Mouse (Mus musculus): ENCODE data around the gene Chtop. TPM values are rescaled to one million over a fixed set of nuclear protein-coding genes. Genes with fewer than 3 reads are reported as not detected.

Gene Chtop
- 116 and 123 TPM in 2 replicates for polyA plus RNA-seq (2014; fragmentation: Nextera tagmentation; extraction: Ambion mirVana)

- Histone ChIP-seq H3K4me3 (ENCODE audit: low read depth, low read length) (peak within 1 kb of the TSS; percentile 95), H3K4me2 (ENCODE audit: low read depth, low read length) (peak within 1 kb of the TSS; percentile 83), H3K4me1 (ENCODE audit: control insufficient read depth, insufficient read depth, low read length) (peaks cover 23% of the 10 kb centered on the region), H3K27ac (ENCODE audit: low read depth, low read length) (peak within 1 kb of the TSS; percentile 93), H3K27me3 (ENCODE audit: control insufficient read depth, insufficient read depth, low read length) (peaks cover 2% of the 10 kb centered on the region; the same call in 1 of the 2 replicates), H3K9ac (replicated peaks; ENCODE audit: low read depth, low read length) (peak within 1 kb of the TSS; percentile 99), H3K36me3 (ENCODE audit: control insufficient read depth, insufficient read depth, low read length) (peaks cover 31% of the 10 kb centered on the region), H3K9me3 (ENCODE audit: control insufficient read depth, low read length) (no peaks in the 10 kb centered on the region)
- ATAC-seq (ENCODE audit: low read depth), result peak; percentile 94
- WGBS, result under 1% methylated on average over 65 of the region's 66 CpGs
Observed at GRCm38 (mm10) chr3:90508950-90509746, at the start of gene Chtop. Chtop (minus strand) TSS chr3:90509498.

- peak; percentile 90 for ATAC-seq (ENCODE audit: low read depth)
- Histone ChIP-seq H3K27ac (ENCODE audit: low read depth, low read length) (no peak overlapping the region), H3K27me3 (ENCODE audit: control insufficient read depth, insufficient read depth, low read length) (no peaks in the 10 kb centered on the region), H3K4me2 (ENCODE audit: low read depth, low read length) (no peak overlapping the region), H3K36me3 (ENCODE audit: control insufficient read depth, insufficient read depth, low read length) (no peaks in the 10 kb centered on the region), H3K9me3 (ENCODE audit: control insufficient read depth, low read length) (no peaks in the 10 kb centered on the region), H3K4me1 (ENCODE audit: control insufficient read depth, insufficient read depth, low read length) (no peaks in the 10 kb centered on the region), H3K9ac (replicated peaks; ENCODE audit: low read depth, low read length) (no peak overlapping the region), H3K4me3 (ENCODE audit: low read depth, low read length) (no peak overlapping the region)
- 35% methylated on average over 5 of the region's 5 CpGs for WGBS
Observed at GRCm38 (mm10) chr3:90555954-90556353, 46.7 kb upstream of the Chtop start.

GRCm38 (mm10) chr3:90552231-90552630 lies 42.9 kb upstream of the Chtop start:
- Histone ChIP-seq H3K4me1 (ENCODE audit: control insufficient read depth, insufficient read depth, low read length) (no peaks in the 10 kb centered on the region), H3K9ac (replicated peaks; ENCODE audit: low read depth, low read length) (no peak overlapping the region), H3K36me3 (ENCODE audit: control insufficient read depth, insufficient read depth, low read length) (no peaks in the 10 kb centered on the region), H3K4me2 (ENCODE audit: low read depth, low read length) (no peak overlapping the region), H3K4me3 (ENCODE audit: low read depth, low read length) (no peak overlapping the region), H3K27me3 (ENCODE audit: control insufficient read depth, insufficient read depth, low read length) (no peaks in the 10 kb centered on the region), H3K27ac (ENCODE audit: low read depth, low read length) (no peak overlapping the region), H3K9me3 (ENCODE audit: control insufficient read depth, low read length) (no peaks in the 10 kb centered on the region)
- WGBS, result 91% methylated on average over 2 of the region's 2 CpGs
- ATAC-seq (ENCODE audit: low read depth), result no peak

- WGBS, result 87% methylated on average over 2 of the region's 2 CpGs
- Histone ChIP-seq H3K4me2 (ENCODE audit: low read depth, low read length) (no peak overlapping the region), H3K4me1 (ENCODE audit: control insufficient read depth, insufficient read depth, low read length) (no peaks in the 10 kb centered on the region), H3K4me3 (ENCODE audit: low read depth, low read length) (no peak overlapping the region), H3K27me3 (ENCODE audit: control insufficient read depth, insufficient read depth, low read length) (no peaks in the 10 kb centered on the region), H3K36me3 (ENCODE audit: control insufficient read depth, insufficient read depth, low read length) (no peaks in the 10 kb centered on the region), H3K9me3 (ENCODE audit: control insufficient read depth, low read length) (no peaks in the 10 kb centered on the region), H3K27ac (ENCODE audit: low read depth, low read length) (no peak overlapping the region), H3K9ac (replicated peaks; ENCODE audit: low read depth, low read length) (no peak overlapping the region)
- no peak for ATAC-seq (ENCODE audit: low read depth)
Observed at GRCm38 (mm10) chr3:90550421-90550790, 41.1 kb upstream of the Chtop start.

GRCm38 (mm10) chr3:90549676-90550420 lies 40.5 kb upstream of the Chtop start:
- Histone ChIP-seq H3K4me1 (ENCODE audit: control insufficient read depth, insufficient read depth, low read length) (no peaks in the 10 kb centered on the region), H3K4me2 (ENCODE audit: low read depth, low read length) (no peak overlapping the region), H3K4me3 (ENCODE audit: low read depth, low read length) (no peak overlapping the region), H3K27me3 (ENCODE audit: control insufficient read depth, insufficient read depth, low read length) (no peaks in the 10 kb centered on the region), H3K9me3 (ENCODE audit: control insufficient read depth, low read length) (no peaks in the 10 kb centered on the region), H3K36me3 (ENCODE audit: control insufficient read depth, insufficient read depth, low read length) (no peaks in the 10 kb centered on the region), H3K27ac (ENCODE audit: low read depth, low read length) (no peak overlapping the region), H3K9ac (replicated peaks; ENCODE audit: low read depth, low read length) (no peak overlapping the region)
- ATAC-seq (ENCODE audit: low read depth), result no peak
- 54% methylated on average over 5 of the region's 5 CpGs for WGBS

- no peaks in the 10 kb centered on the region for H3K9me3 ChIP-seq (ENCODE audit: control insufficient read depth, low read length)
- no peaks in the 10 kb centered on the region for H3K36me3 ChIP-seq (ENCODE audit: control insufficient read depth, insufficient read depth, low read length)
- H3K9ac ChIP-seq (replicated peaks; ENCODE audit: low read depth, low read length), result no peak overlapping the region
- 42% methylated on average over 4 of the region's 4 CpGs for WGBS
- H3K4me2 ChIP-seq (ENCODE audit: low read depth, low read length), result no peak overlapping the region
- no peaks in the 10 kb centered on the region for H3K27me3 ChIP-seq (ENCODE audit: control insufficient read depth, insufficient read depth, low read length)
- no peak overlapping the region for H3K4me3 ChIP-seq (ENCODE audit: low read depth, low read length)
- ATAC-seq (ENCODE audit: low read depth), result no peak
- no peak overlapping the region for H3K27ac ChIP-seq (ENCODE audit: low read depth, low read length)
- H3K4me1 ChIP-seq (ENCODE audit: control insufficient read depth, insufficient read depth, low read length), result no peaks in the 10 kb centered on the region
Observed at GRCm38 (mm10) chr3:90540904-90541303, 31.6 kb upstream of the Chtop start.

GRCm38 (mm10) chr3:90537905-90538296 lies 28.6 kb upstream of the Chtop start:
- Histone ChIP-seq H3K27ac (ENCODE audit: low read depth, low read length) (no peak overlapping the region), H3K4me3 (ENCODE audit: low read depth, low read length) (no peak overlapping the region), H3K4me2 (ENCODE audit: low read depth, low read length) (no peak overlapping the region), H3K9me3 (ENCODE audit: control insufficient read depth, low read length) (no peaks in the 10 kb centered on the region), H3K4me1 (ENCODE audit: control insufficient read depth, insufficient read depth, low read length) (no peaks in the 10 kb centered on the region), H3K36me3 (ENCODE audit: control insufficient read depth, insufficient read depth, low read length) (no peaks in the 10 kb centered on the region), H3K9ac (replicated peaks; ENCODE audit: low read depth, low read length) (no peak overlapping the region), H3K27me3 (ENCODE audit: control insufficient read depth, insufficient read depth, low read length) (no peaks in the 10 kb centered on the region)
- no peak for ATAC-seq (ENCODE audit: low read depth)
- WGBS, result 82% methylated on average over 5 of the region's 5 CpGs

GRCm38 (mm10) chr3:90537141-90537904 lies 28.0 kb upstream of the Chtop start, which contains the start of gene S100a16:
S100a16 (plus strand) TSS chr3:90537254.
- H3K36me3 ChIP-seq (ENCODE audit: control insufficient read depth, insufficient read depth, low read length), result no peaks in the 10 kb centered on the region
- WGBS, result 53% methylated on average over 10 of the region's 10 CpGs
- H3K9ac ChIP-seq (replicated peaks; ENCODE audit: low read depth, low read length), result no peak within 1 kb of the TSS
- H3K9me3 ChIP-seq (ENCODE audit: control insufficient read depth, low read length), result no peaks in the 10 kb centered on the region
- no peaks in the 10 kb centered on the region for H3K27me3 ChIP-seq (ENCODE audit: control insufficient read depth, insufficient read depth, low read length)
- H3K4me3 ChIP-seq (ENCODE audit: low read depth, low read length), result no peak within 1 kb of the TSS
- no peaks in the 10 kb centered on the region for H3K4me1 ChIP-seq (ENCODE audit: control insufficient read depth, insufficient read depth, low read length)
- no peak for ATAC-seq (ENCODE audit: low read depth)
- H3K4me2 ChIP-seq (ENCODE audit: low read depth, low read length), result no peak within 1 kb of the TSS
- H3K27ac ChIP-seq (ENCODE audit: low read depth, low read length), result no peak within 1 kb of the TSS

All from neural tube, embryonic 14.5 days (tissue).